Comparison of ENCODE assay signal across 20 mouse cellular contexts in the genomic region with DNA sequence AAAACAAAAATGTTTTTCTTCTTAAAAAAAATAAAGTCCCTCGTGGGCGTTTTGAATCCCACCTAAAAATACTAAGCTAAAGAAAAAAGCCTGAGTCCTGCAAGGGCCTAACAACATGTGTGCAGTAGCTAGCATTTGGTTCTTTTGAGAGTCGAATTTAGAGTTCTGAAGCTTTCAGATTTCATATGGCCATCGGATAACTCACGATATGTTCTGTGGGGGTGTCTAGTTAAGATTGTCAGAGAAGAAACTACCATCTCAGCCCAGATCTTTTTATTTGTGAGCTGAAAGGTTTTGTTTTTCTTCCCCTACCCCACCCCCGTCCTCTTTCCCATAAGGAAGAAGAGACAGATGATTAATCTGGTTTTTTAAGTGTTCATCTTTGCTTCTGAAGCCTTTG.
DNase-seq lines count a peak whose midpoint lies in the region; ATAC-seq lines count a peak whose summit lies in the region.
"Had no signal": no experiment of that assay in that cellular context is flagged by ENCODE, and none has a peak within 500 bp of the region (broad histone marks: within the 10 kb centered on the region; RNA-seq: fewer than 3 reads in every experiment).

No protein-coding gene starts in this region.

- DNase-seq in frontal cortex, postnatal 25 days (ENCODE audit: low spot score in 2 of 2): no peak
- DNase-seq in layer of hippocampus, adult 9-11 months: peak; percentile 22
- DNase-seq in layer of hippocampus, postnatal 25 days (ENCODE audit: extremely low spot score in 1 of 2, low spot score in 1 of 2): no peak
- DNase-seq in left cerebral cortex, adult 9 months (ENCODE audit: low spot score in 2 of 2): peak; percentile 13 to 15
- DNase-seq in left cerebral cortex, postnatal 36 days (ENCODE audit: low spot score in 2 of 2): no peak
- DNase-seq in thymus, postnatal 25 days: no peak
- DNase-seq: adrenal gland, adult 8-10 months; adrenal gland, postnatal 25 days; cerebellum, adult 18-20 months; cerebellum, adult 9-10 months; cerebellum, postnatal 14 days; forebrain, postnatal 0 days; gastrocnemius, postnatal 25 days; heart, adult 18-20 months; heart, postnatal 10 days; heart, postnatal 36 days had no signal

- ATAC-seq in frontal cortex, adult (ENCODE audit: low TSS enrichment): peak; percentile 39
- ATAC-seq: activated CD4-positive, CD25-positive, alpha-beta regulatory T cell, adult 4 months; forebrain, embryonic 14.5 days; forebrain, postnatal 0 days; hindbrain, embryonic 16.5 days had no signal

- intact Hi-C loops in left cerebral cortex, postnatal 36 days (cut with DNase I): no loop called here

Comparison
In these comparisons a context has a peak if more than half of its experiments do, and no peak if none do; other contexts are left out.
1. DNase-seq: peak in layer of hippocampus, adult 9-11 months (single experiment) and left cerebral cortex, adult 9 months (2 of 2); none in frontal cortex, postnatal 25 days (0 of 2), layer of hippocampus, postnatal 25 days (0 of 2), left cerebral cortex, postnatal 36 days (0 of 2) and thymus, postnatal 25 days (single experiment).